Mouse (Mus musculus) heart, adult 8-10 months (tissue): ENCODE measurements around the gene Chrng. TPM values are rescaled to one million over a fixed set of nuclear protein-coding genes. Genes with fewer than 3 reads are reported as not detected.

ENCODE experiments used
- DNase-seq: peaks from one replicate; pipeline ENCODE4 v3.0.0; 2022; ENCODE audit warnings: low spot score
- total RNA-seq, 4 experiments: library from RNA; stranded (reverse); gene quantifications; 2 replicates each; pipeline ENCODE4 v1.2.4; 2022

Gene Chrng
- total RNA-seq, 4 experiments from 2014 or later, result not detected

DNA sequence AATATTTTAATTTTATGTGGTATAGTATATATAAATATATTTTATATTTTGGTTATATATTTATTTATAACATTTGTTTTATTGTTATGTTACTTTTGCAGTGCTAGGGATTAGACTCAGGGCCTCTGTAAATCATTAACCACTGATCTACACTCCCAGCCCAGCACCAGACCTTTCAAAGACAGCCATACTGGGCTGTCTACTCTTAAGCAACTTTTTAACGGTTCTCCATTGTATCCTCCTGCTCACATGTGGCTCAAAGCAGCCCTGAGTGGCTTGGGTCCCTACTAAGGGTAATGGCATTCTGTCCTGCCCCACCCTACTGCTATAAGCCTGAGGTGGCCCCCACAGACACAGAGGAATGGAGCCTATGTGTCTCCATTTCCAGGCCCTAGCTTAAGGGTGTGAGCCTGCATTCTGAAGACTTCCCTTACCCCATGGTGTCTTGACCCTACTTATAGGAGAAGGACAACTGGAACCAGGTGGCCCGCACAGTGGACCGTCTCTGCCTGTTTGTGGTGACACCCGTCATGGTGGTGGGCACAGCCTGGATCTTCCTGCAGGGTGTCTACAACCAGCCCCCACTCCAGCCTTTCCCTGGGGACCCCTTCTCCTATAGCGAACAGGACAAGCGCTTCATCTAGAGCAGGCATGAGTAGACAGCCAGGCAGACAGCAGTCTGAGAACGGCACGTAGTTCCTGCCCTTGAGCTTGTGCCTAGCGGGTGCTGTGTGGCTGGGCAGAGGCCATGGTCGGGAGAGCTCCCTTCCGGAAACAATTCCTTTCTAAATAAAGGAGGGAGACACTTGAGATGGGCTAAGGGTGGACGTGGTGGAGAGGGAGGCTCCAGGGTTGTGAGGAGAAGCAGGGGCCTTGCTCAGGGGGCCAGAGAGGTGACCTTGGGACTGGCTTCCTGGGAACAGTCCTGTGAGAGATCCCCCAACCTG, 6.1 kb upstream of the Chrng start:
- DNase-seq, result no peak

- no peak for DNase-seq
Measured at GRCm38 (mm10) chr1:87200811-87201210, 3.6 kb upstream of the Chrng start.

GRCm38 (mm10) chr1:87201848-87202247, 2.6 kb upstream of the Chrng start:
- DNase-seq, result no peak

GRCm38 (mm10) chr1:87203779-87204178, 678 bp upstream of the Chrng start:
- no peak for DNase-seq

DNA sequence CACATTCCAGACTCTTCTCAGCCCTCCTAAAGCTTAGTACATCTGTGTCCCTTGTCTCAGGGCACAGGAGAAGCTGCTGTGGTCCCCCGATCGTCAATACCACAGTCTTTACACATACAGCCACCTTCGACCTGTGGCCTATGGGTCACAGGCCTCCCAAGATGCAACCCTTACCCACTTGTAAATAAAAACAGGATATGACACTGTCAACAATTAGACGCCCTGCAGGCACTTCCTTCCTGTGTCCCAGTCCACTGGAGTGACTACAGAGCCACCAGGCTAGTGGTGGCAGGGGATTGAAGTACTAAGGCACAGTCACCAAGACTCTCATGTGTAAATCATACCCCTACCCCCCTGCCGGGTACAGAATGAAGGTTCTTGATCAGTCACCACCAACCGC, 581 bp downstream of the Chrng start:
- no peak for DNase-seq

GRCm38 (mm10) chr1:87205502-87205901, 1.0 kb downstream of the Chrng start:
- DNase-seq, result no peak

DNA sequence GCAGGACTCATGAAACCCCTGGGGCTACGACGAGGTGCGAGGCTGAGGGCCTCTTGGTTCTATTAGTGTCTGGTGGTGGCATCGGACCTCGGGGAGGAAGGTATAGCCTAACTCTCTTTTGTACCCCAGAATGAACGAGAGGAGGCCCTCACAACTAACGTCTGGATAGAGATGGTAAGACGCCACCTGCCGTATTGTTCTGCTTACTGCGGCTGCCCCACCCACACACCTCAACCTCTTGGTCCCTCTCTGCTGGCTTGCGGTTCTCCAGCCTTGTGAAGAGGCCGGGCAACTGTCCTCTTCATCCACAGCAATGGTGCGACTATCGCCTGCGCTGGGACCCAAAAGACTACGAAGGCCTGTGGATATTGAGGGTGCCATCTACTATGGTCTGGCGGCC, 1.9 kb downstream of the Chrng start:
- DNase-seq, result no peak

- no peak for DNase-seq
Measured at GRCm38 (mm10) chr1:87211431-87211830, 7.0 kb downstream of the Chrng start.

DNA sequence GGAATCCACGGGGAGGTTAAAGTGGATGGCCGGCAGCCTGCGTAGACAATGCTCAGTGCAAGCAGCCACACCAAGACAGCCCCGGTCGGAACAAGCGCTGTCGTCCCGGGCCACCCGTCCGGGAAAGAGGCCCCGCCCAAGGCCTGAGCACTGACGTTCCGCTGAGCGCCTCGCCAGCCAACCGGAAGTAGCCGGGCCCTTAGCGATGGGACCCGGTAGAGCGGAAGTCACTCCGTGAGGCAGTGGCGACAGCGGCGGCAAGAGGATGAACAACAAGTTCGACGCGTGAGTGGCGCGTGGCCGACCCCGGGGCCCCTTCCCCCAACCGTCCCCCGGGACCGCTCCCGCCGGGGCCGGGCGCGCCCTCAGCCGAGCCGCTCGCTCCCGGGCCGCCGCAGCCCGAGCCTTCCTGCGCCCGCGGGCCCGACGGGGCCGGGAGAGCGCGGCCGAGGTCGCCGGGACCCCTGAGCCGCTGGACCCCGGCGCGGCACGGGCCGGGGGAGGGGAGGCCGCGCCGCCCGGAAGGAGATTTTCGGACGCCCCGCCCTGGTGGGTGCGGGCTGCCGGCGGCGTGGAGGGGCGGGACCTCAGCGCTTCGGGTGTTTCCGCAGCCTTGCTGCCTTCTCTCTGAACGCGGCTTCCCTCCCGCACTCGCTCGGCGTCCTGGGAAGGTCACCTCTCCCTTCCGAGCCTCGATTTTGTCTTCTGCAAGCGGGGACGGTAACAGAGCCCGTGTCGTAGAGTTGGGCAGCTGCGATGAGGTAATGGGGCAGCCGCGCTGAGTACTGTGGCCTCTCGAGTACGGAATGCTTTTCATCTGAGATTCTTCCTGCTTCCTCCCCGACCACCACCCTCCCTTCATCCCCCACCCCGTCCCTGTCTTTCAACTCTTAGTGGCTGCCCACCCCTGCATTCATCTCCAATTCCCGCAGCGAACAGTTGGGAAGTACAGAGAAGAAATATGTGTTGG, 9.6 kb downstream of the Chrng start, which contains the start of gene Eif4e2:
Gene Eif4e2, plus strand, starts transcription at position 180 of the 970 bp plus-strand sequence.
- peak; percentile 94 for DNase-seq

DNA sequence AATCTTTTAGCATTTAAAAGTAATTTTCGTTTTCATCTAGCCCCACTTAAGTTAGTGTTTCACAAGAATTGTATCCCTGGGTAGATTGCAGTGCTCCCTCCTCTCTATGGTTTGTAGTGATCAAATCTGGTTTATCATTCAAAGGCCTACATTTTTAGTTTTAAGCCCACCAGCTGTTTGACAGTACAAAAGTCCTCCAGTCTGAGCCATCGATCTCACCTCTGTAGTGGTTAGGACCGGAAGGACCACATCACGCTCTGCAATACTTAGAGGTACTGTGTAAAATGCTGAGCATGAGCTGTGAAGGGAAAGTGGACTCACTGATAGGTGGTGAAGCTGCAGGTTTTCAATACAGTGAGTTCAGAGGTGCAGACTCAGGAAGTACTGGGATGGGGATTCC, 10.3 kb downstream of the Chrng start:
- no peak for DNase-seq

DNA sequence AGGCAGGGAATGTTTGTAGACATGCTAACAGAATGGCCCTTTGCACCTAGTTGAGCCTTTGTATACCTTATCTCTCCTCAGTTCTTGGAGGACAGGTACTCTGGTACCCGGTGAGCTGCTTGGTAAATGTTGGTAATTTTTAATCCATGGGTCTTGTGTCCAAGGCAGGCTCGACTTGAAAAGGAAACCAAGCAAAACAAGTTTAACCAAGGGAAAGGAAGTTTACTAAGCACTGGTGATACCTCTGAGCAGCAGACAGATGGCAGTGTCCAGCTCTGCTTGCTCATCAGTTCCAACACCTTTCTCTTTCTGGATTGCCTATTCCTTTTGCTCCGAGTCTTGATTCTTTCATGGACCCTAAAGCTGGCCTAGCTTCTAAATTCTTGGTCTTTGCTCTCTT, 13.5 kb downstream of the Chrng start:
- no peak for DNase-seq

GRCm38 (mm10) chr1:87225739-87226138, 21.3 kb downstream of the Chrng start:
- DNase-seq, result no peak

DNA sequence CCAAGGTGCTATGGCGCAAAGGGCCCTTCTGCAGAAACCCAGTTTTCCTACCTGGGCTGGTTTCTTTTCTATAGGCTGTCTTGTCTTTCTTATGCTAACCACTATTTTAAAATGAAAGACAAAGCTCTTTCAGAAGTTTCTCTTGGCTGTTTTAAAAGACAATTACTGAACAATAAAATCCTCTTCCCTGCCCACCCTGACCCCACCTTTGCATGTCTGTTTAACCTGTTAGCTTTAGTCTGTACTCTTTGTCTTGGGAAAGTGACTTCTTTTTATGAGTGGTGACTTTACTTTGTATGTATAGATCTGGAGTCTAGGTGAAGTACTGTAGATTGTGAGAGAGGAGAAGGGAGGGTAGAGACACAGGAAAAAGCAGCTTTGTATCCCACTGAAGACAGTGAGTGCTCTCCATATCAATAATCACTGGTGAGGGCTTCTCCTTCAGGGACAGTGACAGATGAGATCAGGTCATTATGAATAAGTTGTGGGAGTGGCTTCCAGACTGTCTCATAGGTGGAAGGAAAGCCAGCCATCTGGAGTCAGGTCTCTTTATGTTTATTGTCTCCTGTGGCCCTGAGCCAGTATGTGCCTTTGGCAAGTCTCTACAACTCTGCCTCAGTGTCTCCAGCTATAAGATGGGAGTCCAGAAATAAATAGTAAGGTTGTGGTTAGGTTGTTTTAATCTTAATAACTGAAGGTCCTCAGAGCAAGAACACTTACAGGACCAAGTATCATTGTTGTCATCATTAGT, 22.1 kb downstream of the Chrng start:
- no peak for DNase-seq

- DNase-seq, result peak; percentile 11
Measured at GRCm38 (mm10) chr1:87227160-87227550, 22.7 kb downstream of the Chrng start.

DNA sequence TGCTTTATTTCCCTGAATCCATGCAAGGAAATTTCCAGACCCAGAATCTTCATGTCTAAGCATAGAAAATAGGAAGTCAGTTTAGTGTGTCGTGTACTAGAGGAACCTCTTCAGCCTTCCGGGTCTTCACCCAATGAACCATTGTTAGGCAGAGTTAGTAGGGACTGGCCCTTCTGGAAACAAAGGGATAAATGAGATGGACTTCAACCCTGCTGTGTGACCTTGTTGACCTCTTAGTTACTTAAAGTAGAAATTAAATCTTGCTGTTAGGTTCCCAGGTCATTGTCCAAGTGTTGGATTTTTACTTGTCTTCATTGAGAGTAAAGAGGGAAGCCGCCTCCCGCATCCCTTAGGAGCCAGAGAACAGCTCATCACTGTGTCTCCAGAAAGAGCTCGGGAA, 26.1 kb downstream of the Chrng start:
- DNase-seq, result no peak

GRCm38 (mm10) chr1:87232197-87232596, 27.7 kb downstream of the Chrng start:
- DNase-seq, result no peak

DNA sequence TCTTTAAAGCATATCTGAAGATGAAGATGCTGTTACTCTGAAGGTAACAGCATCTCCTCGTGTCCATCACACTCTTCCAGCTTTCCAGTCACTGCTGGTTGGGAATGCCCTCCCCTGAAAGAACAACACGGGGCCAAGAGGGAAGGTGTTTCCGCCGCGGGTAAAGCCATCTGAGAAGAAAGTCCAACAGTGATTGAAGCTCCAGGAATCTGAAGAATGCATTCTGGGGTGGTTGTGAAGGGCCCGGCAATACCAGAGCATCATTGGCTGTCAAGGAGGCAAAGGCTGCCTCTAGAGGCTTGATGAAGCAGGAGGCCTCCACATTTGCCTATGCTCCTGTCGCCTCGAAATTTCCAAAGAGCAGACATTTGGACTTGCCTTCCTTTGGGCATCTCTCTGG, 34.6 kb downstream of the Chrng start:
- DNase-seq, result no peak

GRCm38 (mm10) chr1:87243021-87243420, 38.6 kb downstream of the Chrng start:
- DNase-seq, result no peak

DNA sequence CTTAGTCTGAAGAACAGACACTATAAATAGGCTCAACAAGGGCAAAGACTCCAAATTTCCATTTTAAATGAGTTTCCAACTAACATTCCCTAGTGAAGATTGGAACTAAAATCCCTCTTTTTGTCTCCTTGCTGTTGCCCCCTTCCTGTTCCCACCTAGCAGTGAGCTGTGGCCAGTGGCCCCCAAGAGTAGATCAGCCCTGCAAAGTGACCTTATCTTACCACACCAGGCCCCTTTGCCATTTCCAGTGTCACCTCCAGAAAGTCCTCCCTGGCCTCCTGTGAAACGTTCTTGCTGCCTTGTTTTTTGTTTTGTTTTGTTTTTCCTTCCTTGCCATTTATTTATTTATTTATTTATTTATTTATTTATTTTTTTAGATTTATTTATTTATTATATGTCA, 41.0 kb downstream of the Chrng start:
- DNase-seq, result no peak

DNA sequence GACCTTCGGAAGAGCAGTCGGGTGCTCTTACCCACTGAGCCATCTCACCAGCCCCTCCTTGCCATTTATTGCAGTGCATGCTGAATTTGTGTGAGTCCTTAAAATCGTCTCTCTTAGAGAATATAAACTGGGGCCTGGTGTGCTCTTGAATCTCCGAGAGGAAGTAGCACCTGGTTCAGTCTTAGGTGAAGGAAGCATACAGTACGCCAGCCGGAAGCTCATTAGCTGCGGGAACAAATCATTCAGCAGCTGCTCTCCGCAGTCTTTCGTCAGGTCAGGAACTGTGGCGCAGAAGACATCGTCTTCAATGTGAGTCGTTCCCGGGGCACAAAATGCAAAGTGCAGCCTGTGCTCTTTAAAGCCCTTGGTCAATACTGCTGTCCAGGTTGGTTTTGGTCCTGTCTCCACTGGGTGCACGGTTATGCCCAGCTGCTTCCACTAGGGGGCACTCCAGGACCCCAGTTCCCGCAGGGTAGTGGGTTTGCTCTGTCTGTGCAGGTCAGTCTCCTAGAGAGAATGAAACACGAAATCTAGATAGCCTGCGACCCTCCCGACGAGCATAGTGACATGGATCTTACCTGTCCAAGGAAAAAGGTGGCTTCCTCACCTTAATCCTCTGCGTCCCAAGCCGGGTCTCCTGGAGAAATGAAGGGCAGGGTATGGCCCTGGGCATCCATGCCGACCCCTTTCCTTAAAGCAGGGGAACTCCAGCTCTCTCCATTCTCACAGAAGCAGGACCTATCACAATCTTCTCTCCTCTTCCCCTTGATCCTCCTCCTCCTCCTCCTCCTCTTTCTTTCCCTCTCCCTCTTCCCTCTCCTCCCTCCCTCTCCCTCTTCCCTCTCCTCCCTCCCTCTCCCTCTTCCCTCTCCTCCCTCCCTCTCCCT, 41.7 kb downstream of the Chrng start:
- DNase-seq, result peak; percentile 60
